Mouse (Mus musculus) forebrain, embryonic 14.5 days (tissue): ENCODE results near the gene Gja1. TPM values are rescaled to one million over a fixed set of nuclear protein-coding genes. Genes with fewer than 3 reads are reported as not detected.

Experiments used
- ATAC-seq: fragments of 200-750 bp; cut with Nextera tagmentation; 2 replicates; pipeline ENCODE4 v1.8.0; 2017; ENCODE audit warnings: mild to moderate bottlenecking, moderate library complexity
- DNase-seq: peaks from one replicate; pipeline ENCODE4 v3.0.0-alpha.2; 2015; ENCODE audit warnings: low spot score
- H3K27ac ChIP-seq: fragments of 300-500 bp; sonication (generic); 2 replicates; pipeline ENCODE4 v1.5.1; 2014; ENCODE audit warnings: low read depth, mild to moderate bottlenecking, control low read depth, low read length, moderate library complexity
- H3K27me3 ChIP-seq: fragments of 300-500 bp; sonication (generic); replicated peaks from 2 replicates; pipeline ENCODE4 v1.6.1; 2014; ENCODE audit warnings: low read length, control low read depth, mixed read lengths; ENCODE audit not compliant: control insufficient read depth, insufficient read depth
- H3K36me3 ChIP-seq: fragments of 300-500 bp; sonication (generic); 2 replicates; pipeline ENCODE4 v1.6.1; 2014; ENCODE audit warnings: low read length, control low read depth; ENCODE audit not compliant: control insufficient read depth, insufficient read depth
- H3K4me1 ChIP-seq: fragments of 300-500 bp; sonication (generic); 2 replicates; pipeline ENCODE4 v1.6.1; 2014; ENCODE audit warnings: antibody characterized with exemption, low read length, control low read depth; ENCODE audit not compliant: control insufficient read depth, insufficient read depth
- H3K4me2 ChIP-seq: fragments of 300-500 bp; sonication (generic); 2 replicates; pipeline ENCODE4 v1.6.1; 2014; ENCODE audit warnings: mild to moderate bottlenecking, control low read depth, low read length
- H3K4me3 ChIP-seq: fragments of 300-500 bp; sonication (generic); 2 replicates; pipeline ENCODE4 v1.5.1; 2014; ENCODE audit warnings: low read depth, low read length, control low read depth
- H3K9ac ChIP-seq: fragments of 300-500 bp; sonication (generic); 2 replicates; pipeline ENCODE4 v1.6.1; 2014; ENCODE audit warnings: mild to moderate bottlenecking, low read length, control low read depth, moderate library complexity
- H3K9me3 ChIP-seq: fragments of 300-500 bp; sonication (generic); replicated peaks from 2 replicates; pipeline ENCODE4 v1.6.1; 2016; ENCODE audit warnings: low read length, control low read depth, mixed read lengths; ENCODE audit not compliant: control insufficient read depth
- WGBS: fragments of 180-500 bp; shearing (Covaris S2); extraction: QIAGEN DNeasy Blood & Tissue Kit; methylation state at CpG from one replicate; pipeline ENCODE4 v1.1.7; 2014; 5-methylcytosine and 5-hydroxymethylcytosine counted together
- polyA plus RNA-seq: library from polyadenylated mRNA; unstranded; fragments of >200 nt; fragmentation: Nextera tagmentation; extraction: Ambion mirVana; gene quantifications from 2 replicates; pipeline ENCODE4 v1.2.1, GENCODE M21; 2014

Gene Gja1
- 111 and 138 TPM in 2 replicates for polyA plus RNA-seq

DNA sequence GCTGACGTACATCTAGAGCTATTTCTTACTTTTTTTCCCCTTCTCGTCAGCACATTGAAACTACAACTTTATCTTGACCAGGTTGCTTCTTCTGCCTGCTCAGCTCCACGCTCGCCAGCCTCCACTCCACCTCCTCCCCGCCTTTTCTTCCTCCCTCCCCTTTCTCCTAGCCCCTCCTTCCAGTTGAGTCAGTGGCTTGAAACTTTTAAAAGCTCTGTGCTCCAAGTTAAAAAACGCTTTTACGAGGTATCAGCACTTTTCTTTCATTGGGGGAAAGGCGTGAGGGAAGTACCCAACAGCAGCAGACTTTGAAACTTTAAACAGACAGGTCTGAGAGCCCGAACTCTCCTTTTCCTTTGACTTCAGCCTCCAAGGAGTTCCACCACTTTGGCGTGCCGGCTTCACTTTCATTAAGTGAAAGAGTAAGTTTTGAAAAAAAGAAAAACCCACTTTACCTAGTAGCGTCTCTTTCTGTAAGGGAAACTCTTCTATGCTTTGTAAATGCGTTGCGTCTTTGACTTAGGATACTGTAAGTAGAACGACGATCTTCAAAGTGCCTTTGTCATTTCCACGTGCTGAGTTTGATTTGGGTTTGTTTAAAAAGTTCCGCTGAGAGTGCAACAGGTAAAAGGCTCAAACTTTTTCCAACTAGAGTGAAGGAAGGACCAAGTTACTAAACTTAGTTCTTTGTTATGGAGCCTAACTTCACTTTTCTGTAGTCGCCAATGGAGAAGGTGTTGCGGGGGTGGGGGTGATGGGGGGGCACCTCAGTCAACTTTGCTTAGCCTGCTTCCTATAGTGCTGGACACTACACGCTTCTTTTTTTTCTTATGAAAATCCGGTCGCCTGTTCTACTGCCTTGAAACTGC lies at the start of gene Gja1:
TSS of gene Gja1 (plus strand) at position 234 of the 869 bp plus-strand sequence.
- Histone ChIP-seq H3K4me1 (peaks cover 2% of the 10 kb centered on the region; the same call in 1 of the 2 replicates), H3K9ac (peak within 1 kb of the TSS; percentile 76), H3K4me2 (peak within 1 kb of the TSS; percentile 85), H3K9me3 (no peaks in the 10 kb centered on the region), H3K27me3 (0 out of 2 replicates have a peak, but pooled peaks cover 4% of the 10 kb centered on the region), H3K4me3 (peak within 1 kb of the TSS; percentile 55), H3K27ac (peak within 1 kb of the TSS; percentile 66), H3K36me3 (no peaks in the 10 kb centered on the region)
- under 1% methylated on average over 23 of the region's 23 CpGs for WGBS
- peak; percentile 27; the same call in 1 of the 2 replicates for ATAC-seq
- peak; percentile 54 for DNase-seq

DNA sequence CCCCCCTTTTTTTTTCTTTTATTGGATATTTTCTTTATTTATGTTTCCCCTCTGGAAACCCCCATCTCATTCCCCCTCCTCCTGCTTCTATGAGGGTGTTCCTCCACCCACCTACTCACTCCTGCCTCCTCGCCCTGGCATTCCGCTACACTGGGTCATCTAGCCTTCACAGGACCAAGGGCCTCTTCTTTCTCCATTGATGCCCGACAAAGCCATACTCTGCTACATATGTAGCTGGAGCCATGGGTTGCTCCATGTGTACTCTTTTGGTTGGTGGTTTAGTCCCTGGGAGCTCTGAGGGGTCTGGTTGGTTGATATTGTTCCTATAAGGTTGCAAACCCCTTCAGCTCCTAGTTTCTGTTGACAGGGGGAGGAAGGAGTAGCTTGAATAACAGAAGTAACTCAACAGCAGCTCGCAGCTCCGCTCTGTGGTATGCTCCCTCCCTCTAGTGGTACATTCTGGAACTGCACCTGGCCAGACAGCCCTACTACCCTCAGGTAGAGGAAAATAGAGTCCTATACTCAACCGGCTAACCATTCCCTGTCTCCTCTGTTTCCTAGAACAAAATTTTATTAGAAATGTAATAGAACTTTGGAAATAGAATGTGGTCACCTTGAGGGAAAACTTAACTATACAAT lies 38.2 kb upstream of the Gja1 start:
- Histone ChIP-seq H3K36me3 (no peaks in the 10 kb centered on the region), H3K9me3 (no peaks in the 10 kb centered on the region), H3K4me1 (no peaks in the 10 kb centered on the region), H3K27me3 (no peaks in the 10 kb centered on the region), H3K4me3 (no peak overlapping the region), H3K9ac (no peak overlapping the region), H3K27ac (no peak overlapping the region), H3K4me2 (no peak overlapping the region)
- WGBS = 54% methylated on average over 6 of the region's 6 CpGs
- peak; percentile 88 for DNase-seq
- ATAC-seq = peak; percentile 95

DNA sequence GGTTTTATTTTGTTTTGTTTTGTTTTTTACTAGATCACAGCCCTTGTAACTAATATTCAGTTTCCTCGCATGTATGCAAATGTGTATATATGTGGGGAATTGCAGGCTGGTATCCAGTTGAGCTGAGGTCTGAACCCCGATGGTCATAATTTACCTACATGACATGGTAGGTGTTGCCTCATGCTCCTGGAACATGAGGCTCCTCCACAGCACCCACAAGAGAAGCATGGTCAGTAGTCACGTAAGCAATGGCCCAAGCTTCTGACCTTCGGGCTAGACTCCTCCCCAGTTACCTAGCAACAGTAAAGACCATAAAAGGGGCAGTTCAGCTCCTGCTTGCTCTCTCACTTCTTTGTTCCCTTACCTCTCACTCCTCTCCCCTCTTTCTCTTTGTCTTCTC lies 16.7 kb upstream of the Gja1 start:
- Histone ChIP-seq H3K4me3 (no peak overlapping the region), H3K27ac (no peak overlapping the region), H3K9me3 (no peaks in the 10 kb centered on the region), H3K36me3 (no peaks in the 10 kb centered on the region), H3K4me1 (no peaks in the 10 kb centered on the region), H3K4me2 (no peak overlapping the region), H3K27me3 (no peaks in the 10 kb centered on the region), H3K9ac (no peak overlapping the region)
- 69% methylated on average over 4 of the region's 4 CpGs for WGBS
- ATAC-seq (no peak), DNase-seq (no peak)

DNA sequence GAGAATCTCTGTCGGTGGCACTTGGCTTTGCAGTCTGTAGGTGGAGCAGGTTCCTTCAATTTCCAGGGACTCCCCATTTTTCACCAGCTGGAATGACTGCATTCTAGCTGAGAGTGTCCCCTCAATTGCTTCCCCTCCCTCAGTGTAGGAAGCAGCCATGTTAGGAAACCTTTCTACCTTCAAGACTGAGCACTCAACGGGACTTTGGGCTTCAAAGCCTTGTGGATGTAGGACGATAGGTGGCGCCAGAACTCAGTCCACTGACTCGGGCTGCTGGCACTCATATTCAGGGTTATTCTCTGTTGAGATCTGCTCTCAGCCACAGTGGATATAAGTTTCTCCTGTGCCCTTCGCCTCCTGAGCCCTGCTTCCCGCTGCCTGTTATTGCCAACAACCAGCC lies 8.1 kb upstream of the Gja1 start:
- ATAC-seq = peak; percentile 78
- Histone ChIP-seq H3K4me2 (no peak overlapping the region), H3K9ac (no peak overlapping the region), H3K4me3 (no peak overlapping the region), H3K27me3 (no peaks in the 10 kb centered on the region), H3K9me3 (no peaks in the 10 kb centered on the region), H3K36me3 (no peaks in the 10 kb centered on the region), H3K27ac (no peak overlapping the region), H3K4me1 (no peaks in the 10 kb centered on the region)
- WGBS = 25% methylated on average over 7 of the region's 7 CpGs
- peak; percentile 81 for DNase-seq

DNA sequence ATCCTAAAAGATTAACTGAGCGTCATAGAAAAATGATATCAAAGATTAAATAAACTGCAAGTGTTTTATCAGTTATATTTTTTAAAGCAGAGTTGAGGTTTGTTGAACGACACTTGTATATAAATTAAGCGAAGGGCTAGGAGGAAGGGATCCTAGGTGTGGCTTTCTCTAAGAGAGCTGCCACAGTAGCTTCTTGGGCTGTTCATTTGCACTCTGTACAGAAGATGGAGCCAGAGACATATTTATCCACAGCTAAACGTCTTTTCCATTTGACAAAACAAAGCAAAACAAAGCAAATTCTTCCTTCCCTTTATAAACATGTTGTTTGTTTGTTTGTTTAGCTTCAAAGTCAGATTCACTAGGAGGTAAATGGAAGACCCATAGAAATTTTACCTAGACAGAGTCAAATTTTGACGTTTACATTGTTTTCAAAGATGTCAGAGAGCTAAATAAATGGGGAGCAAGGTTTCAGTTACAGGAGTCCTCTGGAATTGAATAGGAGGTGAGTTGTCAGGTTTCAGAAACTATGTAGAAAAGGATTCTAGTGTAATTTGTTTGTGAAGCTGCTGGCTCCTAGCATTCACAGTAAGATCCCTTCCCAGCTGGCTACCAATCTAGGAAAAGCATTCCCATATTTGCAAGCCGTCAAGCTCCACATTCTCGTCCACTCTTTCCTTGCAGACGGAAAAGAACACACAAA lies 4.0 kb upstream of the Gja1 start:
- Histone ChIP-seq H3K4me2 (peak overlapping the region; percentile 18; the same call in 1 of the 2 replicates), H3K9me3 (no peaks in the 10 kb centered on the region), H3K27me3 (0 out of 2 replicates have a peak, but pooled peaks cover 4% of the 10 kb centered on the region), H3K4me1 (no peaks in the 10 kb centered on the region), H3K9ac (no peak overlapping the region), H3K4me3 (no peak overlapping the region), H3K27ac (no peak overlapping the region), H3K36me3 (no peaks in the 10 kb centered on the region)
- WGBS = 27% methylated on average over 8 of the region's 8 CpGs
- peak; percentile 82 for DNase-seq
- ATAC-seq = peak; percentile 83

DNA sequence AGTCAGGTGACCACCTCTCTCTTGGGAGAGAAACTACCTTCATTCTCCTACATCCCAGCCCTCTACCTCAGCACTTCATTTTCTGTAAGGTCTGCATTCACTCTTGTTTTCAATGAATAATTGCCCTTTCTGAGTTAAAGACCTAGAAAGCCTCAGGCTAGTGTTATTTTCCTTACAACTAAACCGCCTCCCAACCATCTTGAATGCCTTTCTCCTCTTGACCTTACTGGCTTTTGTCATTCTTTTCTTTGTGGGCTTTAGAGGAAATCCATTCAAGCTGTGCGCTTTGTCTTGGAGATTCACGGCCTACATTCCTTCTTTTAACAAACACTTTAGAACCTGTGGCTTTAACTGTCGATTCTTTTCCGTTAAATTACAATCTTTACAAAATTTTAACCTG lies 3.0 kb upstream of the Gja1 start:
- Histone ChIP-seq H3K27me3 (0 out of 2 replicates have a peak, but pooled peaks cover 4% of the 10 kb centered on the region), H3K36me3 (no peaks in the 10 kb centered on the region), H3K4me3 (no peak overlapping the region), H3K4me1 (no peaks in the 10 kb centered on the region), H3K4me2 (no peak overlapping the region), H3K9ac (no peak overlapping the region), H3K27ac (no peak overlapping the region), H3K9me3 (no peaks in the 10 kb centered on the region)
- 8% methylated on average over 5 of the region's 5 CpGs for WGBS
- no peak for ATAC-seq
- DNase-seq = no peak

DNA sequence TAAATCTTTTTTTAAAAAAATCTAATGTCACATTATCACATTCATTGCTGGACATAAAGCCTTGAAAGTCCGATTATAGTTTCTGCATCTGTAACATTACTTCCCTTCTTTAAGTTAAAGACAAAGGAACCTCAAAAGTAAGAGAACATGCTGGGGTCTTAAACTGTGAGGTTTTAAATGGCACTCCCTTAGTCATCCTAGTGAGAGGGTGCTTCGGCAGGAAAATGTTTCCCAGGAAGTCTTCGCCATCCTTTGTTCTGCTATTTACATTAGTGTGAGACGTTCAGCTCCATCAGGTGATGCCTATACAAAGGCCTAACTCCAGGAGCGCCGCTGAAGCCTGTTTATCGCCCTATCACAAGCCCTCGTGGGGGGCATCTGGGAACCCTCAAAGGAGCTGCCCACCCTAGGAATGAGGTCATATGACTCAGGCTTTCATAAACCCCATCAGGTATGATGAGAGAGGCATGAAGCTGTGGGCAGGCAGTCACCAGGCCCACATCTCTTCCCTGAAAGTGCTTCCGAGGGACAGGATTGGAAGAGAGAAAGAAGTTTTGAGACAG lies 1.1 kb upstream of the Gja1 start:
- H3K27me3 ChIP-seq = 0 out of 2 replicates have a peak, but pooled peaks cover 4% of the 10 kb centered on the region
- H3K9ac ChIP-seq = no peak overlapping the region
- no peak overlapping the region for H3K27ac ChIP-seq
- no peaks in the 10 kb centered on the region for H3K36me3 ChIP-seq
- H3K9me3 ChIP-seq = no peaks in the 10 kb centered on the region
- 17% methylated on average over 9 of the region's 9 CpGs for WGBS
- H3K4me2 ChIP-seq = no peak overlapping the region
- DNase-seq (no peak), ATAC-seq (no peak)
- peaks cover 2% of the 10 kb centered on the region; the same call in 1 of the 2 replicates for H3K4me1 ChIP-seq
- H3K4me3 ChIP-seq = no peak overlapping the region

DNA sequence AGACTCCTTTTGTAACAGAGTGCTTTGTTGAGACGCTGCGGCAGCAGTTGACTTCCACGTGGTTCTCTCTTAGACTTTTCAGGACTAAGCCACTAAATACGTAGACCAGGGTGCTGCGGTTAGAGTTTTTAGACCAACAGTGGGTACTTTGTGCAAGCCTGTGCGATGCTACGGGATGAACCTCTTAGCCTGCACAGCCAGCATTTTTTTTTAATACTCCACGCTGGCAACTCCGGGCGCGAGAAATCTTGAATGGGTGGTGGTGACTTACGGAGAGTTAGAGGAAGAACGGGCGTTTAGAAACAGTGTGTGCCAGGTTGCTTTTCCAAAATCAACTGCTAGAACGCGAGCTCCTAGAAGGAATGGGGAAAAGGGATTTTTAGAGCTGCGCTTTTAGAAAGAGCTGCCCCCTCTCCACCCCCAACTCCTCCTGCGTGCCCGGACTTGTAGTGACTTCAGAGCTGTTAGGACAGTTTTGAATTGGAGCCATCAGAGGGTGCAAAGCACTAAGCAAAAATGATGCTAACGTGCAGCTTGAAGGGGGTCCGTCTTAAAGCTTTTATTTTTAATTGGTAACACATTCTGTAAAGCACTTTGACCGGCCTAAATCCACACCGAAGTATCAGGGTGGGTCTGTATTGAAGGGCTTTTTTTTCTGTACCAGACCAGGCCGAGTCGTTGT lies 977 bp downstream of the Gja1 start:
- WGBS = under 1% methylated on average over 25 of the region's 25 CpGs
- Histone ChIP-seq H3K36me3 (no peaks in the 10 kb centered on the region), H3K27ac (peak overlapping the region; percentile 66), H3K27me3 (0 out of 2 replicates have a peak, but pooled peaks cover 4% of the 10 kb centered on the region), H3K9me3 (no peaks in the 10 kb centered on the region), H3K9ac (peak overlapping the region; percentile 76), H3K4me1 (peaks cover 2% of the 10 kb centered on the region; the same call in 1 of the 2 replicates), H3K4me2 (peak overlapping the region; percentile 85), H3K4me3 (peak overlapping the region; percentile 55)
- DNase-seq (peak; percentile 61), ATAC-seq (peak; percentile 24)
